Mouse (Mus musculus) cerebellum, postnatal 4 days (tissue): ENCODE results near the gene Chrd.

Source experiments
- DNase-seq, 2 experiments: peaks; one replicate each; pipeline ENCODE4 v3.0.0; 2022; ENCODE audit warnings: low spot score in 2 of 2, mixed read lengths in 1 of 2

The Chrd gene

GRCm38 (mm10) chr16:20710810-20711209, 22.1 kb upstream of the Chrd start:
- DNase-seq = no peak

- no peak for DNase-seq
Observed at GRCm38 (mm10) chr16:20712190-20712589, 20.7 kb upstream of the Chrd start.

GRCm38 (mm10) chr16:20712889-20713288, 20.0 kb upstream of the Chrd start:
- no peak for DNase-seq

- no peak for DNase-seq
Observed at GRCm38 (mm10) chr16:20714307-20715080, 18.4 kb upstream of the Chrd start.

- DNase-seq = no peak
Observed at GRCm38 (mm10) chr16:20715161-20715560, 17.8 kb upstream of the Chrd start.

- no peak for DNase-seq
Observed at GRCm38 (mm10) chr16:20715566-20715965, 17.4 kb upstream of the Chrd start.

GRCm38 (mm10) chr16:20715976-20716840, 16.7 kb upstream of the Chrd start:
- peak; percentile 69 to 80 for DNase-seq

- no peak for DNase-seq
Observed at GRCm38 (mm10) chr16:20716841-20717180, 16.1 kb upstream of the Chrd start.

GRCm38 (mm10) chr16:20717181-20717977, 15.5 kb upstream of the Chrd start, which contains the start of the genes Polr2h and Clcn2:
Gene Polr2h (plus strand): TSS chr16:20717665.
Gene Clcn2 (minus strand): TSS chr16:20717746.
- peak; percentile 91 to 96 for DNase-seq

GRCm38 (mm10) chr16:20717978-20718670, 14.8 kb upstream of the Chrd start:
- no peak for DNase-seq

GRCm38 (mm10) chr16:20721808-20722207, 11.1 kb upstream of the Chrd start:
- no peak for DNase-seq

- DNase-seq = no peak
Observed at GRCm38 (mm10) chr16:20722736-20723135, 10.2 kb upstream of the Chrd start.

- DNase-seq = no peak
Observed at GRCm38 (mm10) chr16:20723247-20723646, 9.7 kb upstream of the Chrd start.

- DNase-seq = peak in 1 of 2 experiments; percentile 41
Observed at GRCm38 (mm10) chr16:20724338-20724748, 8.6 kb upstream of the Chrd start.

GRCm38 (mm10) chr16:20725321-20725720, 7.6 kb upstream of the Chrd start:
- no peak for DNase-seq

GRCm38 (mm10) chr16:20725750-20726149, 7.2 kb upstream of the Chrd start:
- DNase-seq = no peak

- DNase-seq = no peak
Observed at GRCm38 (mm10) chr16:20726384-20726783, 6.5 kb upstream of the Chrd start.

GRCm38 (mm10) chr16:20730293-20730711, 2.6 kb upstream of the Chrd start:
- no peak for DNase-seq

- no peak for DNase-seq
Observed at GRCm38 (mm10) chr16:20731688-20732087, 1.2 kb upstream of the Chrd start.

- DNase-seq = no peak
Observed at GRCm38 (mm10) chr16:20732251-20732924, 539 bp upstream of the Chrd start.
